Mouse (Mus musculus): ENCODE measurements at regions not wholly inside any gene's neighbourhood (a gene's known extent, or its start where the extent isn't known, plus 50 kb on each side); places are given as distances from the start of the nearest gene placed in this dataset.
"Not testable (repeated sequence)": the region's sequence is repeated elsewhere in the genome, so short reads cannot be mapped to it uniquely, and the experiment has no call there.

- H3K4me3 ChIP-seq (ENCODE audit: low read length), result no peak overlapping the region
- no peaks in the 10 kb centered on the region for H3K4me1 ChIP-seq (ENCODE audit: control insufficient read depth, insufficient read depth, low read depth, low read length)
- H3K27me3 ChIP-seq (replicated peaks; ENCODE audit: control insufficient read depth, insufficient read depth, low read length), result no peaks in the 10 kb centered on the region
- no peaks in the 10 kb centered on the region for H3K9me3 ChIP-seq (ENCODE audit: control insufficient read depth, low read length)
- H3K9ac ChIP-seq (ENCODE audit: low read depth, low read length), result no peak overlapping the region
- no peaks in the 10 kb centered on the region for H3K36me3 ChIP-seq (ENCODE audit: control insufficient read depth, insufficient read depth, low read length)
- 39% methylated on average over 2 of the region's 2 CpGs for WGBS
- H3K27ac ChIP-seq (ENCODE audit: low read depth, low read length), result no peak overlapping the region
- H3K4me2 ChIP-seq (ENCODE audit: low read length), result no peak overlapping the region
- ATAC-seq, result peak; percentile 69; the same call in 1 of the 2 replicates
Measured at GRCm38 (mm10) chr1:49537965-49538364, 1362.5 kb upstream of the Tmeff2 start.

- H3K36me3 ChIP-seq (ENCODE audit: control insufficient read depth, insufficient read depth, low read length); H3K4me3 ChIP-seq (ENCODE audit: low read length); H3K9ac ChIP-seq (ENCODE audit: low read depth, low read length); H3K27ac ChIP-seq (ENCODE audit: low read depth, low read length); H3K9me3 ChIP-seq (ENCODE audit: control insufficient read depth, low read length); H3K4me2 ChIP-seq (ENCODE audit: low read length); H3K27me3 ChIP-seq (replicated peaks; ENCODE audit: control insufficient read depth, insufficient read depth, low read length); ATAC-seq; H3K4me1 ChIP-seq (ENCODE audit: control insufficient read depth, insufficient read depth, low read depth, low read length): not testable (repeated sequence)
Measured at GRCm38 (mm10) chr1:49572101-49572500, 1328.3 kb upstream of the Tmeff2 start.

- no peaks in the 10 kb centered on the region for H3K9me3 ChIP-seq (ENCODE audit: control insufficient read depth, low read length)
- H3K9ac ChIP-seq (ENCODE audit: low read depth, low read length), result no peak overlapping the region
- H3K27ac ChIP-seq (ENCODE audit: low read depth, low read length), result no peak overlapping the region
- H3K4me3 ChIP-seq (ENCODE audit: low read length), result no peak overlapping the region
- H3K4me1 ChIP-seq (ENCODE audit: control insufficient read depth, insufficient read depth, low read depth, low read length), result no peaks in the 10 kb centered on the region
- no peak overlapping the region for H3K4me2 ChIP-seq (ENCODE audit: low read length)
- 73% methylated on average over 2 of the region's 2 CpGs for WGBS
- ATAC-seq, result no peak
- no peaks in the 10 kb centered on the region for H3K36me3 ChIP-seq (ENCODE audit: control insufficient read depth, insufficient read depth, low read length)
- no peaks in the 10 kb centered on the region for H3K27me3 ChIP-seq (replicated peaks; ENCODE audit: control insufficient read depth, insufficient read depth, low read length)
Measured at GRCm38 (mm10) chr1:49572561-49572960, 1327.9 kb upstream of the Tmeff2 start.

Data from hindbrain, embryonic 16.5 days (tissue).